Mouse (Mus musculus): ENCODE measurements around the gene Entpd4b. TPM values are rescaled to one million over a fixed set of nuclear protein-coding genes. Genes with fewer than 3 reads are reported as not detected.
"Not testable (repeated sequence)": the region's sequence is repeated elsewhere in the genome, so short reads cannot be mapped to it uniquely, and the experiment has no call there.

Entpd4b gene
- 10 to 100 TPM; 42.7 to 54.5 (median 51.9) TPM for total RNA-seq (2022)

DNA sequence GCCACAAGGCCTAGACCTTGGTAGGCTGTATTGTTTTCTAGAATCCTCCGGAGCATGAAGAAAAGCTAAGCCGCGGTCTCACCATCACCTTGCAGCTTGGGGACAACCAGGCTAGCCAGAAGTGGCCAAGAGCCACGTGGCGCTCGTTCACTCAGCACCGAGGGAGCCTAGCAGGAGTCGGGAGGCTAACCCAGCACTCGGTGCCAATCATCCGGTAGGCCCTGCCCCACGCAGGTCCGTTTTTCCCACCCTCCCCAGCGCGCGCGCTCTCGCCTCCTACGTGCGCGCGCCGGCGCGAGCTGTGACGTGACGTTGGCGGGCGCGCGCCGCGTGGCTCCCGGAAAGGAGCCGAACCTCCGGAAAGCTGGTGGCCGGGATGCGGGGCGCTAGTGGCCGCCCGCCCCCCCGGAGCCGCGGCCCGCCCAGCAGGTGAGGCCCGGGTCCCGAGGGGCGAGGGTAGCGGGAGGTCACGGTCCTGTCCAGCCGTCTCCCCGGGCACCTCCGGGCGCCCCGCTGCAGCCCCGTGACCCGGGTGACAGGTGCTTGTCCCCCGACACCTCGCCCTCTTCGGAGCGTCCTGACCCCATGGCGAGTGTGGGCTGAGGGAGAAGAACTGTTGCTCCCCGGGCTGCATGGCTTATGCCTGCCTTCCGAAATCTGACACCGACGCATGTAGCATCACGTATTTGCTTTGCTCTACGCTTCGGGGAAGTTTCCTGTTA is at the start of gene Entpd4b:
Gene Entpd4b (plus strand): TSS at position 315 of the 722 bp plus-strand sequence.
- DNase-seq (ENCODE audit: low spot score in 2 of 2), result not testable (repeated sequence)

DNA sequence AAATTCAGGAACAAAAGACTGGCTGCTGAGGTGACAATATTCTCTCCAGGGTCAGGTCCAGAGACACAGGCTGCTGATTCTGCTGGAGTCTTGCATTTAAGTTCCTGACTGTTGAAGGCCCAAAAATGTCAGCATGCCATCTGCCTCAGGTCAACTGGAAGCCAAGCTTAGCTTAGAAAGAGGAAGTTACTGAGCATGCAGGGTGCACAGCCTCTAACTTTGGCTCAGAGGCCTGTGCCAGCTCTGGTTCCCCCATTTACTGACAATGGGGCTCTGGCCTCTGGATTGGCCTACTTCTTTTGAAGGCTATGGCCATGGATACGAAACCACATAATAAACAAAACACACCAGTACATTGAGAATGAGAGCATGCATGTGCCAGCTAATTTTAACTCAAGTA is 48.2 kb upstream of the Entpd4b start:
- not testable (repeated sequence) for DNase-seq (ENCODE audit: low spot score in 2 of 2)

DNA sequence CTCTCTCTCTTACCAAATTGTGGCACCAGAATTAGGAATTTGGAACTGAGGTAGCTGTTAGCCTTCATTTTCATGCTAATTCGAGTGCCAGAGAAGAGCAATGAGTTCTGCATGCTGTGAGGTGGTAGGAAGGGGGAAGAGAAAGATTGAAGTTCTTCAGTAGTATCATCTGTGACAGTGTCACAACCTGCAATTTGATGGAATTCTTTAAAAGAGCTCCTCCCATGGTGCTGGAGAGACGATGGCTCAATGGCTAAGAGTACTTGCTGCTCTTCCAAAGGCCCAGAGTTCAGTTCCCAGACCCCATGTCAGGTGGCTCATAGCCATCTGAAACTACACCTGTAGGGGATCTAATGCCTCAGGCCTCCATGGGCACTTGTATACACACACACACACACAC is 42.8 kb upstream of the Entpd4b start, which contains the start of gene Gm27179:
Gene Gm27179 (minus strand): TSS at position 101 of the 400 bp plus-strand sequence.
- DNase-seq (ENCODE audit: low spot score in 2 of 2), result not testable (repeated sequence)

DNA sequence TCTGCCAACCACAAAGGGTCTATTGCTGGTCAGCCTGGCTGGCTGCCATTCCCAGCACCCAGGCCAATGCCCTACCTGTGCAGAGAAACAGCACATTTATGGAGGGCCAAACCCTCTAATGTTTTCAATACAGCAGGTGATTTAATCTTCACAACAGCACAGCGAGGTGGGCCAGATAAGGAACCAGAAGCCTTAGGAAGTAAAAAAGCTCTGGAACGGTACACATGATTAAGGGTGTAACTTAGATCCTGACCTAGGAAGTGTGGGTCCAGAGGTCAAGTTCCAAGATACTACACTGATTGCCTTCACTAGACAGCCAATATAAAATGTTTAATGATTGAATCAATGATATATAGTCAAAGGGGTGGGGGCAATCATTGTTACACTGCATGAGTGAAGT is 34.4 kb upstream of the Entpd4b start:
- DNase-seq (ENCODE audit: low spot score in 2 of 2), result not testable (repeated sequence)

DNA sequence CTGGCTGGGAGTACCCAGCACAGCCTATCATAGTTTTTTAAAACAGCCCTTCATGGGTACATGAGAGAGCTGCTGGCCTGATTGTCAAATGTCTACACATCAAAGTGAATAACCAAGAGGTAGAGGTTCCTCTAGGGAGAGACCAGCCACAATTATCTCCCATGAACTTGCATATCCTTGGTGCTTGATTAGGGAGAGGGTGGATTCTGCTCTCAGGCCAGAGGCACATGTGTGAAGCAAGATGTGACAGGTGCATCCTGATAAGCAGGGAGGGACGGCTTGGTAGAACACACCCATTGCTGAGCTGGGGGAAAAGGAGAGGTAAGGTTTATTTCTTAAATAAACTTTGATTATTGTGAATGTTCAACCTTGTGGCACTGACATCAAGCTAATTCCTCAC is 32.2 kb upstream of the Entpd4b start:
- not testable (repeated sequence) for DNase-seq (ENCODE audit: low spot score in 2 of 2)

DNA sequence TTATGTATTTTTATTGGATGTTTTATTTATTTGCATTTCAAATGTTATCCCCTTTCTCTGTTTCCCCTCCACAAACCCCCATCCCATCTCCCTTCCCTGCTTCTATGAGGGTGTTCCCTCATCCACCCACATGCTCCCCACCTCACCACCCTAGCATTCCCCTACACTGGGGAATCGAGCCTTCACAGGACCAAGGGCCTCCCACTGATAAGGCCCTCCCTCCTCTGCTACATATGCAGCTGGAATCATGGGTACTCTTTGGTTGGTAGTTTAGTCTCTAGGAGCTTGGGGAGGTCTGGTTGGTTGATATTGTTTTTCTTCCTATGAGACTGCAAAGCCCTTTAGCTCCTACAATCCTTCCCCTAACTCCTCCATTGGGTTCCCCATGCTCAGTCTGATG is 29.0 kb upstream of the Entpd4b start:
- not testable (repeated sequence) for DNase-seq (ENCODE audit: low spot score in 2 of 2)

DNA sequence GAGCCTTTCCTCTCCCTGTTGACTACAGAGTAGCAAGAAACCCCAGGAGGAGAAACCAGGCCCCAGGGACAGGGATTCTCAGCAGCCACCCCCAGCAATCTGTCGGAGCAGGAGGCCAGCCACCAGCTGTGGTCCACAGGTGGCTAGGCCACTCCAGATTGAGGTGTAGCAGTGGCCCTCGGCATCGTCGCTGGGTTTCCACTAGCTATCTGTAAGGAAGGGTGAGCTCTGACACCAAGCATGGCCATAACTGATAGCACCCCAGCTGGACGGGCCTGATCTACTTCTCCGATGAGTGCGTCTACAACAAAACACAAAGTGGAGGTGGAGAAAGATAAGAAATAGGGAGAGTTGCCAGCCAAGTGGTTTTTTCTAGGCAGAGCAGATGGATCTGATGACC is 18.7 kb upstream of the Entpd4b start:
- not testable (repeated sequence) for DNase-seq (ENCODE audit: low spot score in 2 of 2)

DNA sequence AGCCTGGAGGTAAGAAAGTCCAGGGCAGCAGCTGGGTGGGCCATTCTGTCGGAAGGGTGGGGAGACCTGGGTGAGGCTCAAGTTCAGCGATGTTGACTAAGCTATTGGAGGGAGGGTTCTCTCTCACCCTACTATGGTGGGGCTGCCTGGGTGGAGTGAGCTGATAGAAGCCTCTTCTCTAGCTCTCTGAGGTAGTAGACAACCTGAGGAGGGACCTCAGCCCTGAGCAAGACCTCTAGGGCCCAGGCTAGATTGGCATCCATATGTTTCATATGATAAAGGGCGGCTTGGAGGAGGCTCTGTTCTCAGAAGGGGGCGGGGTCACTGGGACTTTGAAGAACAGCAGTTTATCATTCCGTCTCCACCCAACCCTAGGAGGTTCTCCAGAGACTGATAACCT is 15.1 kb upstream of the Entpd4b start:
- DNase-seq (ENCODE audit: low spot score in 2 of 2), result not testable (repeated sequence)

DNA sequence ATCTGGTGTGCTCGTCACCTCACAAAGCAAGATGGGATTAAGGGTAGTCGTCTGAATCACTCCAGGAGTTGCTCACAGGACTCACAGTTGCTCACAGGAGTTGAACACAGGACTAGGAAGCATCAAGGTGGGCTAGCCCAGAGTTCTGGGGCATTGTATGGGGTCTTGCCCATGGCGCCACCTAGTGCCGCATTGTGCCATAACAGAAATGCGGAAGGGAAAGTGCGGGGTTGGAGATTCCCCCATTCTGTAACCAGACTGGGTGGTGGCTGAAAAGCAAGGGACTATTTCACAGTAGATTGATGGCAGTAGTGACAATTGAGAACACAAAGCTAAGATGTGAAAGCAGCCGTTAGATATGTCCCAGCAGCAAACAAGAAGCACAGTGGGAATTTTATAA is 12.5 kb upstream of the Entpd4b start:
- DNase-seq (ENCODE audit: low spot score in 2 of 2), result not testable (repeated sequence)

DNA sequence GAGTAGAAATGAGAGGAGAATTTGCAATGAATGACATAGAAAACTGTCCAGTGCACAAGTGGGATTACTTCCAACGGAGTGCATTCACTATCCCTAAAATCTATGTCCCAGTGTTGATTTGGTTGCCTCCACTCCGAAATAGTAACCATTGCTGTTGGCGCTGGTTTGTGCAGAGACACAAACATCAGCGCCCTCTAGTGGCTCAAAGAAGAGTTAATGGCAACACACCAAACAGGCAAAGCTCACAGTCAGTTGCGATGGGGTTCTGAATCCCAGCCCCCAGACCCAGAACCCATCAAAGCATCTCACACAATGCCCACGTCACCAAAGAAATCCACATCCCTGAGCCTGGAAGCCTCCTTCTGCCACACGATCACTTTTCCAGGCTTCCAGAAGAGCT is 11.2 kb upstream of the Entpd4b start:
- not testable (repeated sequence) for DNase-seq (ENCODE audit: low spot score in 2 of 2)

DNA sequence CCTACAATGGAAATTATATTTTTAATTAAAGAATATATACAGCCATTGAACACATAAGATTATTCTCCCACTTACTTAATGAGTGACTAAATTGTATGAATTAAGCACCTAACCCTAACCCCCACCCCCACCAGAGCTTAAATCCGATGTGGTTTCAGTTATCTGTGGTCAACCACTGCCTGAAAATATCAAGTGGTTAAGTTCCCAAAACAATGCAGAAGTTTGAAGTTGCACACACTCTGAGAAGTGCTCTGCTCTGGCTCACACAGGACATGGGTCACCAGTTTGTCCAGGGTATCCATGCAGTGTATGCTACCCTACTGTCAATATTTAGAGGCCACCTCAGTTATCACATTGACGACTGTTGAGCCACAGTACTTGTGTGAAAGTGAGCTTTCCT is 10.2 kb upstream of the Entpd4b start:
- DNase-seq (ENCODE audit: low spot score in 2 of 2), result not testable (repeated sequence)

DNA sequence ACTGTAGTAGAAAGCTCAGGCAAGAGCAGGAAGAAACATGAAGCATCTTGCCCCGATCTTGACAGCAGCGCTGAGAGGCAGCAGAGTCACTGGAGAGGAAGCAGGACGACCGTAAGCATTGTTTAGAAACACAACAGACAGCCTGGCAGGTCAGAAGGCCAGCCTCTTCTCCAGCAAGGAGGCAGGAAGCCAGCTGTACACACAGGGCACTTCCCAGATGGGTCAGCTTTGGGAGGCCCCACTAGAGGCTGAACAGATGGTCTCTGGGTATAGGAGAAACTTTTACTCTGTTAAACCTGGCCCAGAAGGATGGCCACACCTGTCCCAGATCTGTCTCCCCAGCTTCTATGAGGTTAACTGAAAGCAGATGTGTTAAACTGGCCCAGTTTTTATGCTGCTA is 7.9 kb upstream of the Entpd4b start:
- not testable (repeated sequence) for DNase-seq (ENCODE audit: low spot score in 2 of 2)

DNA sequence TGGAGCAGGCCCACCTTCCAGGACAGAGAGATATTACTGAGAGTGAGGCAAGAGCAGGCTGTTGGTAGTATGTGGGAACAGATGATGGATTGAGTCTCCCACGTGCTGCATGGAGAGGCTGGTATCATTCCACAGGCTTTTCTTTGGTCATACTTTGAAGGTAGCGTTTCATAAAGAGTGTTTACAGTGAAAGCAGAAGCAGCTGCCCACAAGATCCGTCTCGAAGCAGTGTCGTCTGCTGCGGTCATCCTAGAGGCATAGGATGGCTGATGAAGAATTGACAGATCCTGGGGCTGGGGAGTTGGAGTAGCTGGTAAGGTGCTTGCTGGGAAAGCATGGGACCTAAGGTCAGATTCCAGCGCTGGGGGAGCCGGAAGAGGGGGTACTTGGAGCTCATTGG is 1.6 kb downstream of the Entpd4b start:
- DNase-seq (ENCODE audit: low spot score in 2 of 2), result not testable (repeated sequence)

DNA sequence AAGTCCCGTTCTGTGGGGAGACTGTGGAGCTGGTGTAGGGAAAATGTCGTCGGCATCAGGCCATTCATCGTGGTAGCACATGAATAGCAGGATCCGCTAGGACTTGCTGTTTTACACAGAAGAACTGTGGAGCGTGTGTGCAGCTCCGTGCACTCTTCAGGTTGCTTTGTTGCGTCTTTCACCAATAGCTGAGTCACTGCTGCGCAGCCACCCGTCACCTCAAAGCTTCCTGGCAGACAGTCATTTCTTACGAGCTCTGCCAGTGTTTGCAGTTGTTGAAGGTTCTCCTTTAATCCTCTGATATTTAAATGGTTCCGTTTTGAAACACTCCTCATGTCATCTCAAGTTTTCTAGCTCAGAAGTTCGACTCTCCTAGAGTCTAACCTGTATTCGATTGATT is 2.3 kb downstream of the Entpd4b start:
- DNase-seq (ENCODE audit: low spot score in 2 of 2), result not testable (repeated sequence)

Other genes starting within 250 kb of the Entpd4b start
- gene Gm16867, start 52.1 kb upstream of the Entpd4b start, total RNA-seq (2022), result 1 to 10 TPM; 1.6 to 3.6 (median 2.1) TPM
- not detected for gene Gm27179, start 42.9 kb upstream of the Entpd4b start, total RNA-seq (2022)